Mouse (Mus musculus) limb, embryonic 14.5 days (tissue): Measurements from ENCODE around the gene Frmd8. TPM values are rescaled to one million over a fixed set of nuclear protein-coding genes. Genes with fewer than 3 reads are reported as not detected.

Experiments
- ATAC-seq: fragments of 200-750 bp; cut with Nextera tagmentation; 2 replicates; pipeline ENCODE4 v1.8.0; 2017; ENCODE audit warnings: low read depth, moderate number of reproducible peaks, moderate TSS enrichment; ENCODE audit not compliant: low FRiP score
- DNase-seq: peaks from one replicate; pipeline ENCODE4 v3.0.0-alpha.2; 2015; ENCODE audit warnings: low spot score
- H3K27ac ChIP-seq: fragments of 300-500 bp; sonication (generic); replicated peaks from 2 replicates; pipeline ENCODE4 v1.5.1; 2014; ENCODE audit warnings: low read depth, mild to moderate bottlenecking, low read length, moderate library complexity, mixed read lengths
- H3K27me3 ChIP-seq: fragments of 300-500 bp; sonication (generic); 2 replicates; pipeline ENCODE4 v1.6.1; 2014; ENCODE audit warnings: low read length, mixed read lengths; ENCODE audit not compliant: control insufficient read depth, insufficient read depth
- H3K36me3 ChIP-seq: fragments of 300-500 bp; sonication (generic); 2 replicates; pipeline ENCODE4 v1.6.1; 2014; ENCODE audit warnings: mild to moderate bottlenecking, low read length, moderate library complexity, mixed read lengths; ENCODE audit not compliant: control insufficient read depth, insufficient read depth
- H3K4me1 ChIP-seq: fragments of 300-500 bp; sonication (generic); 2 replicates; pipeline ENCODE4 v1.6.1; 2014; ENCODE audit warnings: antibody characterized with exemption, low read length, mixed read lengths; ENCODE audit not compliant: control insufficient read depth, insufficient read depth
- H3K4me2 ChIP-seq: fragments of 300-500 bp; sonication (generic); replicated peaks from 2 replicates; pipeline ENCODE4 v1.6.1; 2014; ENCODE audit warnings: low read depth, mild to moderate bottlenecking, low read length, moderate library complexity; ENCODE audit not compliant: severe bottlenecking
- H3K4me3 ChIP-seq: fragments of 300-500 bp; sonication (generic); replicated peaks from 2 replicates; pipeline ENCODE4 v1.5.1; 2014; ENCODE audit warnings: low read length
- H3K9ac ChIP-seq: fragments of 300-500 bp; sonication (generic); 2 replicates; pipeline ENCODE4 v1.6.1; 2014; ENCODE audit warnings: mild to moderate bottlenecking, low read depth, low read length, moderate library complexity; ENCODE audit not compliant: severe bottlenecking
- H3K9me3 ChIP-seq: fragments of 300-500 bp; sonication (generic); 2 replicates; pipeline ENCODE4 v1.6.1; 2016; ENCODE audit warnings: low read length; ENCODE audit not compliant: control insufficient read depth
- POLR2A ChIP-seq: fragments of 200-500 bp; IDR thresholded peaks from 2 replicates; pipeline ENCODE4 v1.8.0; 2012; ENCODE audit warnings: inconsistent platforms, mild to moderate bottlenecking, moderate library complexity, borderline replicate concordance; ENCODE audit not compliant: insufficient read depth, insufficient read length; ENCODE audit errors: extremely low read depth
- WGBS: fragments of 180-500 bp; shearing (Covaris S2); extraction: QIAGEN DNeasy Blood & Tissue Kit; methylation state at CpG from one replicate; pipeline ENCODE4 v1.1.7; 2014; 5-methylcytosine and 5-hydroxymethylcytosine counted together
- polyA plus RNA-seq, 2 experiments: library from polyadenylated mRNA; depleted of rRNA in 1 of 2; stranded (reverse) in 1 of 2; unstranded in 1 of 2; fragments of >200 nt; fragmentation: Nextera tagmentation in 1 of 2; extraction: Ambion mirVana in 1 of 2; gene quantifications; 2 replicates each; pipeline versions ENCODE4 v1.2.1 to v1.2.3; 2012 to 2014

Frmd8 gene
- polyA plus RNA-seq, 2 experiments = 22.7 TPM

GRCm38 (mm10) chr19:5811771-5812504 is 63.1 kb downstream of the Frmd8 start:
- Histone ChIP-seq H3K4me2 (peak overlapping the region; percentile 25; the same call in 1 of the 2 replicates), H3K4me3 (no peak overlapping the region), H3K27me3 (no peaks in the 10 kb centered on the region), H3K9me3 (no peaks in the 10 kb centered on the region), H3K27ac (peak overlapping the region; percentile 77), H3K4me1 (peaks cover 52% of the 10 kb centered on the region), H3K36me3 (no peaks in the 10 kb centered on the region), H3K9ac (no peak overlapping the region)
- DNase-seq = peak; percentile 92
- 47% methylated on average over 7 of the region's 7 CpGs for WGBS
- ATAC-seq = peak; percentile 91
- TF ChIP-seq POLR2A = no peak

GRCm38 (mm10) chr19:5810840-5811563 is 64.1 kb downstream of the Frmd8 start:
- no peaks in the 10 kb centered on the region for H3K27me3 ChIP-seq
- no peaks in the 10 kb centered on the region for H3K36me3 ChIP-seq
- no peaks in the 10 kb centered on the region for H3K9me3 ChIP-seq
- H3K27ac ChIP-seq = peak overlapping the region; percentile 75
- no peak for DNase-seq
- no peak overlapping the region for H3K4me2 ChIP-seq
- no peak for TF ChIP-seq POLR2A
- H3K4me1 ChIP-seq = peaks cover 61% of the 10 kb centered on the region
- H3K9ac ChIP-seq = 0 out of 2 replicates have a peak overlapping the region, but pooled peaks have one; percentile 14
- no peak overlapping the region for H3K4me3 ChIP-seq
- 73% methylated on average over 9 of the region's 9 CpGs for WGBS
- no peak for ATAC-seq

- H3K4me2 ChIP-seq = no peak overlapping the region
- DNase-seq (peak; percentile 61), ATAC-seq (peak; percentile 58)
- H3K9ac ChIP-seq = 0 out of 2 replicates have a peak overlapping the region, but pooled peaks have one; percentile 14
- peaks cover 63% of the 10 kb centered on the region for H3K4me1 ChIP-seq
- H3K27ac ChIP-seq = peak overlapping the region; percentile 75
- H3K4me3 ChIP-seq = no peak overlapping the region
- no peaks in the 10 kb centered on the region for H3K27me3 ChIP-seq
- 35% methylated on average over 11 of the region's 11 CpGs for WGBS
- H3K36me3 ChIP-seq = no peaks in the 10 kb centered on the region
- no peaks in the 10 kb centered on the region for H3K9me3 ChIP-seq
- no peak for TF ChIP-seq POLR2A
These were observed 64.8 kb downstream of the Frmd8 start for GRCm38 (mm10) chr19:5810103-5810839.

- no peaks in the 10 kb centered on the region for H3K27me3 ChIP-seq
- H3K36me3 ChIP-seq = no peaks in the 10 kb centered on the region
- TF ChIP-seq POLR2A = no peak
- ATAC-seq (no peak), DNase-seq (peak; percentile 13)
- no peaks in the 10 kb centered on the region for H3K9me3 ChIP-seq
- no peak overlapping the region for H3K4me3 ChIP-seq
- 0 out of 2 replicates have a peak overlapping the region, but pooled peaks have one; percentile 14 for H3K9ac ChIP-seq
- H3K4me2 ChIP-seq = no peak overlapping the region
- 36% methylated on average over 7 of the region's 7 CpGs for WGBS
- H3K27ac ChIP-seq = peak overlapping the region; percentile 75
- H3K4me1 ChIP-seq = peaks cover 61% of the 10 kb centered on the region
These were observed 65.4 kb downstream of the Frmd8 start for GRCm38 (mm10) chr19:5809712-5810089.
